9 mouse cellular contexts compared by ENCODE assay signal in the genomic region with DNA sequence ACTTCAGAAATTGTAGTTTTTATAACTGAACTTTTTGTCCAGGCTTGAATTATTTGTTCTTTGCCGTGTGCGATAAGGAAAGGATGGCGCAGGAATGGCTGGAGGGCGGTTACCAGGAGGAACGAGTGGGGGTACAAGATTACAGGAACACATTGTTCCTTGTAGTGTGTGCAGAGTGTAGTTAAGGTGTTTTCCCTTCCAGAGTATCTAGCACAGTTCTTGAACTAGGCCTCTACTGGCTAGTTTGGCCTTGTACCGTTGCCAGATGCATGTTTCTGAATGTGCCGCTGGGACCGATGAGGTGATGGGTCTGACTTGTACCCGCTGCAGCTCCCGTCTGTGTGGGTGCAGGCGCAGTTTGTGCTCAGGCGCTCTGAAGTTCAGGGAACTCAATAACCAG. TPM values are rescaled to one million over a fixed set of nuclear protein-coding genes. Genes with fewer than 3 reads are reported as not detected.
A peak's percentile ranks its signal among the peaks of the same experiment; 100 is the strongest.
DNase-seq lines count a peak whose midpoint lies in the region; ATAC-seq lines count a peak whose summit lies in the region.
"Had no signal": no experiment of that assay in that cellular context is flagged by ENCODE, and none has a peak within 500 bp of the region (broad histone marks: within the 10 kb centered on the region; RNA-seq: fewer than 3 reads in every experiment).

No protein-coding gene starts in this region.

- H3K27ac ChIP-seq in heart, embryonic 10.5 days, result peak overlapping the region; percentile 75
- H3K27ac ChIP-seq in stomach, embryonic 15.5 days, result peak overlapping the region; percentile 57
- no peak overlapping the region for H3K27ac ChIP-seq in forebrain, embryonic 14.5 days (ENCODE audit: low read depth, low read length)
- H3K27ac ChIP-seq: midbrain, embryonic 12.5 days had no signal

- no peak overlapping the region for H3K9ac ChIP-seq in stomach, embryonic 15.5 days
- H3K9ac ChIP-seq in forebrain, embryonic 14.5 days (ENCODE audit: low read length), result no peak overlapping the region
- H3K9ac ChIP-seq: midbrain, embryonic 12.5 days had no signal

- H3K9me3 ChIP-seq in heart, embryonic 10.5 days, result no peaks in the 10 kb centered on the region
- H3K9me3 ChIP-seq in stomach, embryonic 15.5 days, result no peaks in the 10 kb centered on the region
- no peaks in the 10 kb centered on the region for H3K9me3 ChIP-seq in forebrain, embryonic 14.5 days (replicated peaks; ENCODE audit: control insufficient read depth, low read length)
- H3K9me3 ChIP-seq: midbrain, embryonic 12.5 days had no signal

- no peaks in the 10 kb centered on the region for H3K36me3 ChIP-seq in heart, embryonic 10.5 days
- no peaks in the 10 kb centered on the region for H3K36me3 ChIP-seq in stomach, embryonic 15.5 days
- H3K36me3 ChIP-seq in forebrain, embryonic 14.5 days (ENCODE audit: control insufficient read depth, insufficient read depth, low read length), result no peaks in the 10 kb centered on the region
- H3K36me3 ChIP-seq: midbrain, embryonic 12.5 days had no signal

- H3K4me1 ChIP-seq in heart, embryonic 10.5 days, result peaks cover 39% of the 10 kb centered on the region
- H3K4me1 ChIP-seq in stomach, embryonic 15.5 days, result peaks cover 21% of the 10 kb centered on the region
- peaks cover 7% of the 10 kb centered on the region; the same call in 1 of the 2 replicates for H3K4me1 ChIP-seq in forebrain, embryonic 14.5 days (ENCODE audit: control insufficient read depth, insufficient read depth, low read length)

- peak; percentile 71 for ATAC-seq in stomach, embryonic 15.5 days (ENCODE audit: insufficient read depth, low FRiP score, low read depth)
- no peak for ATAC-seq in forebrain, embryonic 14.5 days

- H3K27me3 ChIP-seq in heart, embryonic 10.5 days (ENCODE audit: insufficient read depth, poor library complexity, severe bottlenecking), result no peaks in the 10 kb centered on the region
- no peaks in the 10 kb centered on the region for H3K27me3 ChIP-seq in stomach, embryonic 15.5 days (replicated peaks)
- H3K27me3 ChIP-seq in forebrain, embryonic 14.5 days (replicated peaks; ENCODE audit: control insufficient read depth, insufficient read depth, low read length), result no peaks in the 10 kb centered on the region
- H3K27me3 ChIP-seq: midbrain, embryonic 12.5 days had no signal

- peak overlapping the region; percentile 28; the same call in 1 of the 2 replicates for H3K4me2 ChIP-seq in stomach, embryonic 15.5 days
- no peak overlapping the region for H3K4me2 ChIP-seq in forebrain, embryonic 14.5 days (ENCODE audit: low read length)
- H3K4me2 ChIP-seq: midbrain, embryonic 12.5 days had no signal

- peak overlapping the region; percentile 27; the same call in 1 of the 2 replicates for H3K4me3 ChIP-seq in heart, embryonic 10.5 days
- no peak overlapping the region for H3K4me3 ChIP-seq in stomach, embryonic 15.5 days (replicated peaks)
- H3K4me3 ChIP-seq in forebrain, embryonic 14.5 days (ENCODE audit: low read depth, low read length), result no peak overlapping the region
- H3K4me3 ChIP-seq: midbrain, embryonic 12.5 days had no signal

- WGBS in heart, embryonic 10.5 days, result 70% methylated on average over 12 of the region's 12 CpGs
- WGBS in stomach, embryonic 15.5 days, result 59% methylated on average over 12 of the region's 12 CpGs
- 85% methylated on average over 12 of the region's 12 CpGs for WGBS in forebrain, embryonic 14.5 days

- peak; percentile 30 for DNase-seq in ovary, postnatal 36 days (ENCODE audit: low spot score)
- no peak for DNase-seq in ovary, postnatal 14 days (ENCODE audit: low spot score)
- DNase-seq in heart, embryonic 10.5 days (ENCODE audit: low spot score), result no peak
- peak; percentile 80 for DNase-seq in liver
- DNase-seq in cerebellum, adult 18-20 months, result no peak
- no peak for DNase-seq in natural killer cell, adult 2 months (ENCODE audit: low spot score in 2 of 2)
- no peak for DNase-seq in forebrain, embryonic 14.5 days (ENCODE audit: low spot score)

RNA-seq across cellular contexts. Expression of a gene that starts 3.2 kb away (rescaled TPM):
- polyA plus RNA-seq in heart, embryonic 10.5 days (2016; fragmentation: Nextera tagmentation; extraction: Ambion mirVana), result 30.9 and 33.1 TPM in 2 replicates
- 49.8 and 53.9 TPM in 2 replicates for polyA plus RNA-seq in stomach, embryonic 15.5 days (2015; fragmentation: Nextera tagmentation; extraction: Ambion mirVana)
- polyA plus RNA-seq in forebrain, embryonic 14.5 days (2014; fragmentation: Nextera tagmentation; extraction: Ambion mirVana), result 26.1 and 34.1 TPM in 2 replicates

Comparison
In these comparisons a context has a peak if more than half of its experiments do, and no peak if none do; other contexts are left out.
1. DNase-seq: peak in ovary, postnatal 36 days (single experiment) and liver (single experiment); none in ovary, postnatal 14 days (single experiment), heart, embryonic 10.5 days (single experiment), cerebellum, adult 18-20 months (0 of 2), natural killer cell, adult 2 months (0 of 2) and forebrain, embryonic 14.5 days (single experiment).